27 mouse cellular contexts compared by ENCODE assay signal in genomic region chr12:48616337-48616736, GRCm38 (mm10).
"Had no signal": no experiment of that assay in that cellular context is flagged by ENCODE, and none has a peak within 500 bp of the region (broad histone marks: within the 10 kb centered on the region; RNA-seq: fewer than 3 reads in every experiment).

No protein-coding gene starts in this region.

- H3K27ac ChIP-seq: embryonic facial prominence, embryonic 10.5 days; embryonic facial prominence, embryonic 12.5 days; embryonic facial prominence, embryonic 13.5 days; embryonic facial prominence, embryonic 15.5 days; forebrain, embryonic 10.5 days; forebrain, embryonic 13.5 days; forebrain, embryonic 15.5 days; gastrocnemius, adult 2 months; heart, adult 2 months; heart, embryonic 10.5 days had no signal

- ATAC-seq: forebrain, embryonic 13.5 days; forebrain, embryonic 15.5 days; forebrain, embryonic 16.5 days; forebrain, postnatal 0 days had no signal

- H3K9ac ChIP-seq: embryonic facial prominence, embryonic 12.5 days; embryonic facial prominence, embryonic 13.5 days; embryonic facial prominence, embryonic 15.5 days; forebrain, embryonic 13.5 days; forebrain, embryonic 15.5 days; forebrain, postnatal 0 days had no signal

- H3K4me2 ChIP-seq: embryonic facial prominence, embryonic 12.5 days; embryonic facial prominence, embryonic 13.5 days; embryonic facial prominence, embryonic 15.5 days; forebrain, embryonic 13.5 days; forebrain, embryonic 15.5 days; heart, embryonic 11.5 days had no signal

- H3K9me3 ChIP-seq: embryonic facial prominence, embryonic 10.5 days; embryonic facial prominence, embryonic 12.5 days; embryonic facial prominence, embryonic 13.5 days; embryonic facial prominence, embryonic 15.5 days; forebrain, embryonic 10.5 days; forebrain, embryonic 13.5 days; forebrain, embryonic 15.5 days; heart, embryonic 10.5 days had no signal

- H3K4me1 ChIP-seq: embryonic facial prominence, embryonic 10.5 days; embryonic facial prominence, embryonic 12.5 days; embryonic facial prominence, embryonic 13.5 days; embryonic facial prominence, embryonic 15.5 days; forebrain, embryonic 10.5 days; forebrain, embryonic 13.5 days; forebrain, embryonic 15.5 days; heart, embryonic 10.5 days had no signal

- H3K27me3 ChIP-seq: embryonic facial prominence, embryonic 12.5 days; embryonic facial prominence, embryonic 13.5 days; embryonic facial prominence, embryonic 15.5 days; forebrain, embryonic 13.5 days; forebrain, embryonic 15.5 days had no signal

- DNase-seq: cerebellum, adult 9-10 months; cerebellum, adult 9-11 months; cerebellum, postnatal 10 days; cerebellum, postnatal 14 days; cerebellum, postnatal 25 days; cerebellum, postnatal 36 days; embryo, embryonic 11 days; forebrain, postnatal 0 days; gastrocnemius, adult 2 months; gastrocnemius, postnatal 10 days; gastrocnemius, postnatal 14 days; gastrocnemius, postnatal 25 days; gastrocnemius, postnatal 36 days; heart, adult 11 months; heart, adult 18-20 months; heart, adult 2 months had no signal

- H3K4me3 ChIP-seq: embryonic facial prominence, embryonic 10.5 days; embryonic facial prominence, embryonic 12.5 days; embryonic facial prominence, embryonic 13.5 days; embryonic facial prominence, embryonic 15.5 days; erythroblast, embryonic 14.5 days; forebrain, embryonic 10.5 days; forebrain, embryonic 13.5 days; forebrain, embryonic 15.5 days; gastrocnemius, adult 2 months; heart, adult 2 months; heart, embryonic 10.5 days had no signal

- H3K36me3 ChIP-seq: embryonic facial prominence, embryonic 10.5 days; embryonic facial prominence, embryonic 12.5 days; embryonic facial prominence, embryonic 13.5 days; embryonic facial prominence, embryonic 15.5 days; forebrain, embryonic 10.5 days; forebrain, embryonic 15.5 days; heart, embryonic 10.5 days had no signal
